Comparison of ENCODE assay signal across 19 mouse cellular contexts in genomic region chr17:42583029-42583331, GRCm38 (mm10). TPM values are rescaled to one million over a fixed set of nuclear protein-coding genes. Genes with fewer than 3 reads are reported as not detected.
"Had no signal": no experiment of that assay in that cellular context is flagged by ENCODE, and none has a peak within 500 bp of the region (broad histone marks: within the 10 kb centered on the region; RNA-seq: fewer than 3 reads in every experiment).

No protein-coding gene starts in this region.

- DNase-seq: kidney, adult 11 months; kidney, adult 9 months; kidney, postnatal 4 days; liver; liver, embryonic 13.5 days; liver, postnatal 0 days; lung, postnatal 14 days; right cerebral cortex, adult 18-20 months; right cerebral cortex, postnatal 25 days; thymus, postnatal 4 days had no signal

- H3K27me3 ChIP-seq: limb, embryonic 12.5 days; liver, embryonic 13.5 days; lung, embryonic 15.5 days; megakaryocyte, embryonic 14.5 days; neural tube, embryonic 13.5 days had no signal

- H3K4me1 ChIP-seq: limb, embryonic 12.5 days; liver, embryonic 13.5 days; lung, embryonic 15.5 days; megakaryocyte, embryonic 14.5 days; neural tube, embryonic 13.5 days had no signal

- H3K4me3 ChIP-seq: layer of hippocampus, adult 2 months; limb, embryonic 12.5 days; liver, embryonic 13.5 days; lung, embryonic 15.5 days; megakaryocyte, embryonic 14.5 days; neural tube, embryonic 13.5 days had no signal

- ATAC-seq: liver, postnatal 0 days had no signal

- H3K9me3 ChIP-seq: limb, embryonic 12.5 days; liver, embryonic 13.5 days; lung, embryonic 15.5 days; megakaryocyte, embryonic 14.5 days; neural tube, embryonic 13.5 days had no signal

- H3K27ac ChIP-seq: kidney, postnatal 0 days; layer of hippocampus, adult 2 months; limb, embryonic 12.5 days; liver, embryonic 13.5 days; lung, embryonic 15.5 days; macrophage; neural tube, embryonic 13.5 days had no signal

- H3K36me3 ChIP-seq: limb, embryonic 12.5 days; liver, embryonic 13.5 days; lung, embryonic 15.5 days; neural tube, embryonic 13.5 days had no signal

- H3K9ac ChIP-seq: limb, embryonic 12.5 days; liver, embryonic 13.5 days; liver, postnatal 0 days; lung, embryonic 15.5 days; neural tube, embryonic 13.5 days had no signal

- H3K4me2 ChIP-seq: limb, embryonic 12.5 days; liver, embryonic 13.5 days; lung, embryonic 15.5 days; neural tube, embryonic 13.5 days had no signal

RNA-seq across cellular contexts. Expression of gene Opn5, which starts 28.2 kb away (rescaled TPM):
- polyA plus RNA-seq: limb, embryonic 12.5 days; liver, embryonic 13.5 days; liver, postnatal 0 days; lung, embryonic 15.5 days; macrophage; small intestine, adult 2 months; stomach, embryonic 16.5 days had no signal
